Mouse (Mus musculus) gastrocnemius, postnatal 4 days (tissue): ENCODE measurements at regions not wholly inside any gene's neighbourhood (a gene's known extent, or its start where the extent isn't known, plus 50 kb on each side); places are given as distances from the start of the nearest gene placed in this dataset.

Experiments used
- DNase-seq, 2 experiments: peaks; one replicate each; pipeline ENCODE4 v3.0.0; 2021 to 2022; ENCODE audit warnings: low spot score in 2 of 2, mixed read lengths in 2 of 2

GRCm38 (mm10) chr10:67731577-67731976 lies 180.9 kb downstream of the Zfp365 start:
- no peak for DNase-seq

GRCm38 (mm10) chr10:67729271-67729670 lies 180.5 kb upstream of the Ado start:
- DNase-seq: peak in 1 of 2 experiments; percentile 57

- no peak for DNase-seq
These were observed 178.8 kb upstream of the Ado start for GRCm38 (mm10) chr10:67727580-67727979.

GRCm38 (mm10) chr10:67726796-67727195 lies 178.0 kb upstream of the Ado start:
- DNase-seq: no peak

GRCm38 (mm10) chr10:67726351-67726750 lies 177.6 kb upstream of the Ado start:
- DNase-seq: no peak

- peak in 1 of 2 experiments; percentile 25 for DNase-seq
These were observed 173.0 kb upstream of the Ado start for GRCm38 (mm10) chr10:67721787-67722186.

- DNase-seq: no peak
These were observed 168.8 kb upstream of the Ado start for GRCm38 (mm10) chr10:67717506-67717905.

GRCm38 (mm10) chr10:67715046-67715445 lies 166.3 kb upstream of the Ado start:
- DNase-seq: peak in 1 of 2 experiments; percentile 53

GRCm38 (mm10) chr10:67713098-67713497 lies 164.3 kb upstream of the Ado start:
- DNase-seq: no peak

GRCm38 (mm10) chr10:67712665-67713064 lies 163.9 kb upstream of the Ado start:
- peak in 1 of 2 experiments; percentile 17 for DNase-seq

GRCm38 (mm10) chr10:67711961-67712360 lies 163.2 kb upstream of the Ado start:
- DNase-seq: no peak

- no peak for DNase-seq
These were observed 157.7 kb upstream of the Ado start for GRCm38 (mm10) chr10:67706436-67706835.

- no peak for DNase-seq
These were observed 154.2 kb upstream of the Ado start for GRCm38 (mm10) chr10:67702783-67703455.

GRCm38 (mm10) chr10:67697401-67698195 lies 148.8 kb upstream of the Ado start:
- DNase-seq: no peak

- DNase-seq: no peak
These were observed 147.4 kb upstream of the Ado start for GRCm38 (mm10) chr10:67695891-67696853.

- no peak for DNase-seq
These were observed 146.0 kb upstream of the Ado start for GRCm38 (mm10) chr10:67694751-67695150.

GRCm38 (mm10) chr10:67693586-67693985 lies 144.8 kb upstream of the Ado start:
- no peak for DNase-seq

GRCm38 (mm10) chr10:67689944-67690670 lies 141.4 kb upstream of the Ado start:
- no peak for DNase-seq

GRCm38 (mm10) chr10:67679382-67679781 lies 130.6 kb upstream of the Ado start:
- no peak for DNase-seq

- no peak for DNase-seq
These were observed 124.7 kb upstream of the Ado start for GRCm38 (mm10) chr10:67673450-67673849.

- no peak for DNase-seq
These were observed 123.5 kb upstream of the Ado start for GRCm38 (mm10) chr10:67672281-67672680.
